In genomic region chr9:90113651-90114566, GRCm38 (mm10) we compare ENCODE assay signal across 8 mouse cellular contexts. TPM values are rescaled to one million over a fixed set of nuclear protein-coding genes. Genes with fewer than 3 reads are reported as not detected.
DNase-seq lines count a peak whose midpoint lies in the region; ATAC-seq and TF ChIP-seq lines count a peak whose summit lies in the region.

No protein-coding gene starts in this region.

- H3K9ac ChIP-seq in heart, embryonic 12.5 days = peak overlapping the region; percentile 97
- H3K9ac ChIP-seq in liver, embryonic 12.5 days = peak overlapping the region; percentile 98
- H3K9ac ChIP-seq in stomach, embryonic 15.5 days = peak overlapping the region; percentile 76

- H3K4me2 ChIP-seq in heart, embryonic 12.5 days = peak overlapping the region; percentile 99
- peak overlapping the region; percentile 90 for H3K4me2 ChIP-seq in liver, embryonic 12.5 days
- H3K4me2 ChIP-seq in stomach, embryonic 15.5 days = peak overlapping the region; percentile 76

- peaks cover 51% of the 10 kb centered on the region for H3K79me3 ChIP-seq in C2C12 (ENCODE audit: low read depth)

- ATAC-seq in erythroid progenitor cell, adult 5-6 weeks (replicated peaks; ENCODE audit: low FRiP score, poor library complexity, severe bottlenecking) = peak; percentile 93
- ATAC-seq in heart, embryonic 12.5 days (ENCODE audit: insufficient number of reproducible peaks, low FRiP score) = peak; percentile 82
- peak; percentile 76 for ATAC-seq in liver, embryonic 12.5 days
- peak; percentile 80 for ATAC-seq in stomach, embryonic 15.5 days (ENCODE audit: insufficient read depth, low FRiP score, low read depth)

- WGBS in heart, embryonic 12.5 days = under 1% methylated on average over 82 of the region's 82 CpGs
- under 1% methylated on average over 82 of the region's 82 CpGs for WGBS in liver, embryonic 12.5 days (ENCODE audit: insufficient replicate concordance)
- WGBS in stomach, embryonic 15.5 days = under 1% methylated on average over 82 of the region's 82 CpGs

- H3K27me3 ChIP-seq in C2C12 (ENCODE audit: control insufficient read depth, insufficient read depth, insufficient read length) = no peaks in the 10 kb centered on the region
- no peaks in the 10 kb centered on the region for H3K27me3 ChIP-seq in heart, embryonic 12.5 days (replicated peaks)
- no peaks in the 10 kb centered on the region for H3K27me3 ChIP-seq in liver, embryonic 12.5 days (replicated peaks)
- no peaks in the 10 kb centered on the region for H3K27me3 ChIP-seq in stomach, embryonic 15.5 days (replicated peaks)

- peak overlapping the region; percentile 98 for H3K27ac ChIP-seq in heart, embryonic 12.5 days (ENCODE audit: poor library complexity, severe bottlenecking)
- H3K27ac ChIP-seq in liver, embryonic 12.5 days = peak overlapping the region; percentile 99
- peak overlapping the region; percentile 99 for H3K27ac ChIP-seq in stomach, embryonic 15.5 days

- H3K4me1 ChIP-seq in heart, embryonic 12.5 days (replicated peaks) = peaks cover 11% of the 10 kb centered on the region
- H3K4me1 ChIP-seq in liver, embryonic 12.5 days = peaks cover 51% of the 10 kb centered on the region
- peaks cover 4% of the 10 kb centered on the region; the same call in 1 of the 2 replicates for H3K4me1 ChIP-seq in stomach, embryonic 15.5 days

- DNase-seq in brain, embryonic 18.5 days (ENCODE audit: low read depth, low spot score) = peak; percentile 77
- DNase-seq in kidney, postnatal 10 days = peak; percentile 94
- peak; percentile 87 to 94 for DNase-seq in natural killer cell, adult 2 months (ENCODE audit: low spot score in 2 of 2)

- no peaks in the 10 kb centered on the region for H3K9me3 ChIP-seq in heart, embryonic 12.5 days (replicated peaks)
- no peaks in the 10 kb centered on the region for H3K9me3 ChIP-seq in liver, embryonic 12.5 days (replicated peaks)
- H3K9me3 ChIP-seq in stomach, embryonic 15.5 days = no peaks in the 10 kb centered on the region

- H3ac ChIP-seq in C2C12 (ENCODE audit: control insufficient read depth, insufficient read length, low read depth) = peak overlapping the region; percentile 87

- H3K4me3 ChIP-seq in C2C12 (ENCODE audit: insufficient read depth, poor library complexity, severe bottlenecking) = peak overlapping the region; percentile 94
- H3K4me3 ChIP-seq in heart, embryonic 12.5 days = peak overlapping the region; percentile 90
- peak overlapping the region; percentile 98 for H3K4me3 ChIP-seq in liver, embryonic 12.5 days
- peak overlapping the region; percentile 70 for H3K4me3 ChIP-seq in stomach, embryonic 15.5 days (replicated peaks)

- H3K36me3 ChIP-seq in C2C12 (ENCODE audit: control insufficient read depth, insufficient read depth) = peaks cover 13% of the 10 kb centered on the region
- peaks cover 7% of the 10 kb centered on the region; the same call in 1 of the 2 replicates for H3K36me3 ChIP-seq in heart, embryonic 12.5 days
- peaks cover 9% of the 10 kb centered on the region for H3K36me3 ChIP-seq in liver, embryonic 12.5 days
- H3K36me3 ChIP-seq in stomach, embryonic 15.5 days = no peaks in the 10 kb centered on the region

- H3K79me2 ChIP-seq in C2C12 (ENCODE audit: control insufficient read depth, insufficient read depth) = peaks cover 55% of the 10 kb centered on the region

- peak; percentile 86 for TF ChIP-seq CTCF in C2C12 (IDR thresholded peaks at IDR 0.05; ENCODE audit: control insufficient read depth, insufficient read depth, insufficient read length)

TF ChIP-seq in C2C12, 6 proteins besides CTCF, POLR2A, EP300 and RAD21:
- TF ChIP-seq CEBPB (IDR thresholded peaks at IDR 0.05; ENCODE audit: low read depth) (no peak), MYOD1 (IDR thresholded peaks at IDR 0.05; ENCODE audit: control insufficient read depth, insufficient read length, low read depth) (no peak), MYOG (IDR thresholded peaks at IDR 0.05; ENCODE audit: control insufficient read depth, extremely low read depth, insufficient read length) (no peak), MAX (IDR thresholded peaks at IDR 0.05) (peak; percentile 36)

RNA-seq across cellular contexts. Expression of gene Morf4l1, which starts 0.7 kb away (rescaled TPM):
- polyA plus RNA-seq in C2C12 (2012; fragmentation: generic; extraction: Trizol) = 151 TPM
- total RNA-seq in erythroid progenitor cell, adult 5-6 weeks (2015; ENCODE audit: low replicate concordance) = 188 and 231 TPM in 2 replicates
- total RNA-seq in erythroid progenitor cell, adult 5-6 weeks (2017; ENCODE audit: low replicate concordance) = 144 and 175 TPM in 2 replicates
- polyA plus RNA-seq in heart, embryonic 12.5 days (2016; fragmentation: Nextera tagmentation; extraction: Ambion mirVana) = 385 and 388 TPM in 2 replicates
- 179 and 180 TPM in 2 replicates for polyA plus RNA-seq in liver, embryonic 12.5 days (2016; fragmentation: Nextera tagmentation; extraction: Ambion mirVana)
- 362 and 379 TPM in 2 replicates for polyA plus RNA-seq in stomach, embryonic 15.5 days (2015; fragmentation: Nextera tagmentation; extraction: Ambion mirVana)

RNA-seq across cellular contexts. Expression of gene Adamts7, which starts 49.0 kb away (rescaled TPM):
- polyA plus RNA-seq in C2C12 (2012; fragmentation: generic; extraction: Trizol) = 9.8 TPM
- not detected in 2 replicates for total RNA-seq in erythroid progenitor cell, adult 5-6 weeks (2015; ENCODE audit: low replicate concordance)
- total RNA-seq in erythroid progenitor cell, adult 5-6 weeks (2017; ENCODE audit: low replicate concordance) = not detected in 2 replicates
- polyA plus RNA-seq in heart, embryonic 12.5 days (2016; fragmentation: Nextera tagmentation; extraction: Ambion mirVana) = 7.9 and 8.0 TPM in 2 replicates
- 1.4 and 1.5 TPM in 2 replicates for polyA plus RNA-seq in liver, embryonic 12.5 days (2016; fragmentation: Nextera tagmentation; extraction: Ambion mirVana)
- polyA plus RNA-seq in stomach, embryonic 15.5 days (2015; fragmentation: Nextera tagmentation; extraction: Ambion mirVana) = 13.1 and 15.5 TPM in 2 replicates

RNA-seq across cellular contexts. Expression of gene Ctsh, which starts 60.0 kb away (rescaled TPM):
- polyA plus RNA-seq in C2C12 (2012; fragmentation: generic; extraction: Trizol) = 4.0 TPM
- 44.7 and 53.2 TPM in 2 replicates for total RNA-seq in erythroid progenitor cell, adult 5-6 weeks (2015; ENCODE audit: low replicate concordance)
- total RNA-seq in erythroid progenitor cell, adult 5-6 weeks (2017; ENCODE audit: low replicate concordance) = 21.3 and 23.9 TPM in 2 replicates
- polyA plus RNA-seq in heart, embryonic 12.5 days (2016; fragmentation: Nextera tagmentation; extraction: Ambion mirVana) = 37.4 and 39.3 TPM in 2 replicates
- 23.3 and 28.1 TPM in 2 replicates for polyA plus RNA-seq in liver, embryonic 12.5 days (2016; fragmentation: Nextera tagmentation; extraction: Ambion mirVana)
- 63.1 and 72.0 TPM in 2 replicates for polyA plus RNA-seq in stomach, embryonic 15.5 days (2015; fragmentation: Nextera tagmentation; extraction: Ambion mirVana)

Comparison
In these comparisons a context has a peak if more than half of its experiments do, and no peak if none do; other contexts are left out.
1. Peak in every context shown above with its lines: DNase-seq, ATAC-seq, H3K4me3 ChIP-seq and H3K27ac ChIP-seq.